Mouse (Mus musculus): ENCODE data around the gene Tmem201. TPM values are rescaled to one million over a fixed set of nuclear protein-coding genes. Genes with fewer than 3 reads are reported as not detected.

Gene Tmem201
- 61.1 and 63.6 TPM in 2 replicates for polyA plus RNA-seq (2012; rRNA removed)

GRCm38 (mm10) chr4:149737383-149738324 lies at the start of gene Tmem201:
TSS of gene Tmem201 (minus strand) at chr4:149738044.

GRCm38 (mm10) chr4:149774094-149774470 lies 36.2 kb upstream of the Tmem201 start, which contains the start of gene Slc25a33:
TSS of gene Slc25a33 (minus strand) at chr4:149774277.

GRCm38 (mm10) chr4:149702210-149702979 lies 35.4 kb downstream of the Tmem201 start, which contains the start of gene Pik3cd:
TSS of gene Pik3cd (minus strand) at chr4:149702571.

Other genes with a start within 250 kb of the Tmem201 start
- 49.6 and 54.3 TPM in 2 replicates for gene Ctnnbip1, start 219.8 kb downstream of the Tmem201 start, polyA plus RNA-seq (2012; rRNA removed)
- gene Clstn1, start 151.6 kb downstream of the Tmem201 start, polyA plus RNA-seq (2012; rRNA removed), result 90.7 and 108 TPM in 2 replicates
- 18.1 and 18.6 TPM in 2 replicates for gene Pik3cd, start 35.5 kb downstream of the Tmem201 start, polyA plus RNA-seq (2012; rRNA removed)
- gene Slc25a33, start 36.2 kb upstream of the Tmem201 start, polyA plus RNA-seq (2012; rRNA removed), result 13.6 and 14.2 TPM in 2 replicates
- gene Spsb1, start 217.0 kb upstream of the Tmem201 start, polyA plus RNA-seq (2012; rRNA removed), result 6.0 and 7.3 TPM in 2 replicates

All from central nervous system, embryonic 14 days (tissue).